Mouse (Mus musculus) ES-Bruce4 (cell line): ENCODE measurements at regions not wholly inside any gene's neighbourhood (a gene's known extent, or its start where the extent isn't known, plus 50 kb on each side); places are given as distances from the start of the nearest gene placed in this dataset.

Experiments
- CTCF ChIP-seq: IDR thresholded peaks from one replicate; pipeline ENCODE4 v1.8.1; 2011; ENCODE audit warnings: low read depth, low read length
- EP300 ChIP-seq: IDR thresholded peaks from 2 replicates; pipeline ENCODE4 v1.6.1; 2011; ENCODE audit warnings: low read depth, low read length; ENCODE audit not compliant: insufficient read depth
- POLR2A ChIP-seq: IDR thresholded peaks from one replicate; pipeline ENCODE4 v1.8.1; 2011; ENCODE audit warnings: low read length; ENCODE audit not compliant: insufficient read depth

GRCm38 (mm10) chr8:9027672-9028071 lies 337.4 kb upstream of the Arglu1 start:
- TF ChIP-seq POLR2A (no peak), CTCF (no peak), EP300 (no peak)
